Mouse (Mus musculus) layer of hippocampus, adult 18-20 months (tissue): ENCODE measurements at regions not wholly inside any gene's neighbourhood (a gene's known extent, or its start where the extent isn't known, plus 50 kb on each side); places are given as distances from the start of the nearest gene placed in this dataset.

Experiments
- DNase-seq, 2 experiments: peaks; one replicate each; pipeline ENCODE4 v3.0.0; 2022; ENCODE audit warnings: low spot score in 2 of 2

DNA sequence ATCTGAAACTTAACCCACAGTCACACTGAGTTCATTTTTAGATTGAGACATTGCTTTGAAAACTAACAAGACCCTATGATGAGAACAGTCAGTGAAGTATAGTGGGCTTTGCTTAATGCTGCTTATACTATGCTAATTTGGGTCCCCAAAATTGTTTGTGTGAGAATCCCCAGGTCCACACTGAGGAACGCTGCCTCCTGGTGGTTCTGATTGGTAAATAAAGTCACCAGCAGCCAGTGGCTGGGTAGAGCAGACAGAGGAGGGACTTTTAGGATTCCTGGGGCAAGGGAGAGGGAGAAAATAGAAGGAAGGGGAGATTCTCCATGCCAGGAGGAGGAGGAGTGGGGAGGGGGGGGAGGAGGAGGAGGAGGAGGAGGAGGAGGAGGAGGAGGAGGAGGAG is 288.4 kb upstream of the Htr2a start:
- DNase-seq: no peak

DNA sequence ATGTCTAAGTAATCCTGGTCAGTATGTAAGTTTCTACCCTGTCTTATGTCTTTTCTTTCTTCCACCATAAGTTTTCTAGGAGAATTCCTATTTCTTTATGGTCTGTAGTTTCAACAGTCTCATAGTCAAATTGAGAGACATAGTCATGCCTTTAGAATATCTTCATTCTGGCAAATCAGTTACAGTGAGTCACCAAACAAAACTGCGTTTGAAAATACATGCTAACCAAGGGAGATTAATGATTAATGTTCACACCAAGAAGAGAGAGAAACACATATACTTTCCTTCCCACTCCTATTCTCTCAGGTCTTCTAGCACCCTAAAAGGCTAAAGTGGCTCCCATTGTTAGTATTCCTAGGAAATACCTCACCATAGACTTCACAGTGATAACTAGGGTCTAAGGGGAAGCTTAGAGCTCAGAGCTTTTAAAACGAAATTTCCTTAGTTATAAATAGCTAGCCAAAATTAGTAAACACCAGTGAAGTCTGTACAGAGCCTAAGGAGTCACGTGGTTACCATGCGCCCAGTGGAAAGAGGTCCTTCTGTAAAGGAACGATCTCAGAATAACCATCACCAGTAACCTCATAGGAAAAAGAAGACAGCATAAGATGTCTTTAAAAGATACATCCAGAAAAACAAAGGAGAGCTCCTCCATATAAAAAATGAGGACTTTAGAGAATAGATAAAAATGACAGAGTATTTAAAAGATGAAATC is 281.8 kb upstream of the Htr2a start:
- DNase-seq: no peak

GRCm38 (mm10) chr14:74359663-74360552 is 280.7 kb upstream of the Htr2a start:
- DNase-seq: no peak

DNA sequence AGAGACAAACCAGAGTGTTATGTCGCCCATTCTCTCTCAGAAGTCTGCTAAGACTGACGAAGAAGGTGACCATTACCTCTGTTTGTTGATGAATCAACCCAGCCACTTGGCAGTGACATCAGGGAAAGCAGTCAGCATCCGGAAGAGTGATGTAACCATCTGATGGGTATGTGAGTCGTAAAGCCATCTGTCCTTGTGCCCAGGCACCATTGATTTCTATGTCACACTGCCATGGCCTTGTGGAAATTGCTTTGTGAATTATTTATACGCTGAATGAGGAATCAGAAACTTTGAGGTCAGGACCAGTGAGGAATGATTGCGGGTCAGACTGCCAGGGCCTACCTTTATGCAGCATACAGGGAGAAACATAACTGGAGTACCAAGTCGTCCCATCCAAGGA is 256.2 kb upstream of the Htr2a start:
- DNase-seq: no peak

- no peak for DNase-seq
These were observed 248.2 kb upstream of the Htr2a start for GRCm38 (mm10) chr14:74392419-74392818.

DNA sequence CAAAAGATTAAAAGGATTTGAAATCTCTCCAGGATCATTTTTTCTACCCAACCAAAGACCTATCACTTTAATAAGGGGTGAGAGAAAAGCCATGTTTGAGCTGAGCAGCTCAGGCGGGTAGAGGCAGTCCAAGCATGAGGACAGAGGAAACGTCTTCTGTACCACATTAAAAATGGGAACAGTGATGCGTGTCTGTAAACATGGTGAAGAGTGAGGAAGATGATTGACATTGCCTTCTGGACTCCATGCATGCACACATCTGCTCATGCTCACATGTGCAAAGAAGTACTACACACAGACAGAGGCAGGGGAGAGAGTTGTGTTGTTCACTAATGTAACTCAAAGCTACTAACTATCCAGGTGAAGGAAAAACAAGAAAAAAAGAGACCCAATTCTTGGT is 243.4 kb upstream of the Htr2a start:
- peak in 1 of 2 experiments; percentile 15 for DNase-seq

GRCm38 (mm10) chr14:74409441-74409840 is 231.2 kb upstream of the Htr2a start:
- DNase-seq: no peak

GRCm38 (mm10) chr14:74428226-74428625 is 212.4 kb upstream of the Htr2a start:
- DNase-seq: peak; percentile 1 to 59

DNA sequence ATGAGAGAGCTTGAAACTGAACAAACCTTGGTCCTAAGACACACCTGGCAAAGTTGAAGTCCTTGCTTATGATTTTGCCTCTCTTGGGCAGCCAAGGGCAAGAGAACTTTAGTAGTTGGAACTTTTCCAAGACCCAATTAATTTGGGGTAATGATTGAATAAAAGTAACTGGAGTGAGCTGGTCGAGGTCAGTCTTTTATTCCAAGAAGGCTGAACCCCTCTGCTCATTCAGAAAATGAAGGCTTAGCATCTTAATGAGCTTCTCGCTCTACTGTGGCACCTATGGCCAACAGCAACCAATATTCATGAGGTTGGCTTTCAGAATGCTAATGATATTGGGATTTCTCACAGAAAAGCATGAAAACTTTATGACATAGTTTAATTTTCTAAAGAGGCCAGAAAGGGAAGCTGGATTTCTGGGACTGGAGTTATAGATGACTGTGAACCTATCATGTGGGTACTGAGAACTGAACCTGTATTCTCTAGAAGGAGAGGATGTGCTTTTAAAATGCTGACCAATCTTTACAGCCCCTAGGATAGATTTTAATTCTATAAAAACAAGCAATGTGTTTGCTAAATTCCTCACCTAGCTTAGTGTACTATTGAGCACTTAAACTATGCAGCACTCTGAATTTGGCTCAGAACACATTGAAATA is 176.5 kb upstream of the Htr2a start:
- peak in 1 of 2 experiments; percentile 6 for DNase-seq

DNA sequence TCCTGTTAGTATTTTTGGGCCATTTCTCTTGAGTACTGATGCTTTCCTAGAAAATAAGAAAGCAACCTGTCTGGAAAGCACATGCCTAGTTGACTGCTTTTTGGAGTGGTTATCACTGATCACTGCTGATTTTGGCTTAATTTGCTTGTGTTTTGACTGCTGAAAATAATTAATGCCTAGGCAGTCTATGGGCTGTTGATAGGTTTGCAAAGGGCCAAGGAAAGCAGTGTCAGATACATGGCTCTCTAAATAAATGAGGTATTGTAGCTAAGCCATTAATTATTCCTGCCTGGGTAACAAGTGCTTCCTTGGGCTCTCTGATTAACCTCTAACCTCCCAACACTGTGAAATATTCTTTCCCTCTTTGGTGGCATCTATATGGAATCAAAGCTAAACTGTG is 145.1 kb upstream of the Htr2a start:
- no peak for DNase-seq

DNA sequence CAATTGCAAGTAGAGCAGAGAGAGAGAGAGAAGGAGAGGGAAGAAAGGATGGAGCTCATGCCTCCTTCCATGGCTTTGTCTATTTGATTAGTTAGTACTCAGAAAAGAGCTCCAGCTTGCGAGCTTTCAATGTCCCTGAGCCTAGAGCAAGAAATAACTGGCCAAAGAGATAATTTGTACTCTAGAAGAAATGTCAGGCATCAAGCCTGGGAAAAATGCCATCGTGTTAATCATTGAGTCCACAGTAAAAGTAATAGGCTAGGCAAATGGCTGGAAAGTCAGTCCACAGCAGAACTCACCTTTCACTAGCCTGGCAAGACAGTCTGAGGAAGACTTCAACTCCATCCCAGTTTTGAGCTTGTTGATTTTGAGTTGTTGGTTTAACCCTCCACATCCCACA is 129.1 kb upstream of the Htr2a start:
- no peak for DNase-seq

- no peak for DNase-seq
These were observed 124.2 kb upstream of the Htr2a start for GRCm38 (mm10) chr14:74516451-74516850.

DNA sequence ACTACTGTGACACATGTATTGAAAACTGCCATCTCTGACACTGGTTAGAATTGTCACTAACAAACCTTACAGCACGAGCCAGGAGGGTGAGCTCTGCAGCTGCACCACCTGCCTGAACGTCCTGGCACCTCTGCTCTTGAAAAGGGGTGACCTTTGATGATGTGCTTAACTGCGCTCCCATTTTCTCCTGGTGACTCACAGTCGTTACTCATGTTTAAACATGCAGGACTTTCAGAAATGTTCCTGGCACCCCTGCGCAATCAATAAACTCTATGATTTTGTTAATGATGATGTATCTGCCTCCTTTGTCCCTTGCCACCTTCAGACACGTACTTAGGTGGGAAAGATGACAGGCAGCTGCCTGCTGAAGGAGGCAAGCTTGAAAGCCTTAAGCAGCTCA is 121.1 kb upstream of the Htr2a start:
- DNase-seq: no peak

GRCm38 (mm10) chr14:74521669-74522068 is 119.0 kb upstream of the Htr2a start:
- DNase-seq: no peak

DNA sequence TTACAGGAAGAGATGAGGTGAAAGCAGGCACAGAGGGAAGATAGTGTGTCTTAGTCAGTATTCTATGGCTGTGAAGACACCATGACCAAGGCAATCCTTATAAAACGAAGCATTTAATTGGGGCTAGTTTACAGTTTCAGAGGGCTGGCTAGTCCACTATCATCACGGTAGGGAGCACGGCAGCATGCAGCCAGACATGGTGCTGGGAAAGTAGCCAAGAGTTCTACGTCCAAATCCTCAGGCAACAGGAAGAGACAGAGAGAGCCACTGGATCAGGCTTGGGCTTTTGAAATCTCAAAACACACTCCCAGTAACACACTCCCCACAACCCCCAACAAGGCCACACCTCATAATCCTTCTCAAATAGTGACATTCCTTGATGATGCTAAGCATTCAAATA is 113.4 kb upstream of the Htr2a start:
- no peak for DNase-seq

- DNase-seq: peak; percentile 50 to 72
These were observed 111.2 kb upstream of the Htr2a start for GRCm38 (mm10) chr14:74529368-74529951.

DNA sequence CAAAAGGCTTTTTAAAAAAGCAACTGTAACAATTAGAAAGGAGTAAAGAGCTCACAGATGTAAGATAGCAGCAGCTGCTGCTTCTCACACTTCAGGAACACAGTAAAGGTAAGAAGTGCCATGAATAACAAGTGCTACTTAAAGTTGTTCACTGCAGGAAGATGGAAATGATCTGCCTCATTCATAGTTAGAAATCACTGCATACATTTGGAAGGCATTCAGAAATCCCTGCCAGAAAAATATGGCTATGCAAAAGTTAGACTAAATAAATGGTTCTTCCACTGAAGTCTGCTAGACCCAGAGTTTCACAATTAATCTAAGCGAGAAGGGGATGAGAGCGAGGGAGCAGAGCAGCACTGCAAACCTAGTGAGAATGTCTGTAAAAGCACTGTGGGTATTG is 102.5 kb upstream of the Htr2a start:
- peak in 1 of 2 experiments; percentile 18 for DNase-seq

DNA sequence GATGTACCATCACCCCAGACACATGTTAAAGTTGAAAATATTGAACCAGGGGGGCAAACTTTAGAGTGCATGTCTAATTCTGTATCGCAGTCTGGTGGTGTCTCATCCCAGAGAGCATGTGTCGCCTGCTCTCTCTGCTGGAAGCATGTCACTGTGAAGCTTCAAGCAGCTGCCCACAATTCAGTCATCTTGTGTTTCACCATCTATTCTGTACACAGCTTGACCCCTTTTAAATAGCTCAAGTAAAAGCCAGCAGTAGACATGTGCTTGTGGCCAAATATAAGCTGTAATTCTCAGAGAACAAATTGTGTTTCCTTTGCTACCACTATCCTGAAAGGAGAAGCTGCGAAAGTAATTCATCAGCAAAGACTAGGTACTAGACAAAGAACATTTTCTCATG is 96.6 kb upstream of the Htr2a start:
- no peak for DNase-seq

GRCm38 (mm10) chr14:74551091-74551490 is 89.5 kb upstream of the Htr2a start:
- DNase-seq: no peak

DNA sequence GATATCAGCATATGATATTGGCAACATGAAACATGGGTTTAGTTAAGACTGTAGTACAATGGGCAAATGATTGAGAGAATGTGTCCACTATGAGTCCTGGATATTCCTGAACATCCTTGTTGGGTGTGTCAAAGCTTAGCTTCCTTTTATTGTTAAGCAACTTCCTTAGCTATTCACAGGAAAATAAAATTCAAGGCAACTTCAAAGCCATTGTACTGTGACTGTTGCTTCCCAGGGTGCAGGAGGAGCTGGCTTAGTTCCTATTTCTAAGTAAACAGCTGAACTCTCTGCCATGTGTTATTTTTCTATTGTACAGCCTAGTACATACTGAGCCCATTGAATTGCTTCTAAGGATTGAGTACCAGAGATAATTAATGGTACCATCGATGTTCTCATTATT is 87.0 kb upstream of the Htr2a start:
- peak in 1 of 2 experiments; percentile 29 for DNase-seq

GRCm38 (mm10) chr14:74558359-74558758 is 82.3 kb upstream of the Htr2a start:
- DNase-seq: no peak
